Mouse (Mus musculus) macrophage (primary cell): Measurements from ENCODE around the gene Fgf12. TPM values are rescaled to one million over a fixed set of nuclear protein-coding genes. Genes with fewer than 3 reads are reported as not detected.

Experiments
- H3K27ac ChIP-seq: fragments of 350-480 bp; formaldehyde crosslinking; 2 replicates; pipeline ENCODE4 v1.9.0; 2021
- H3K36me3 ChIP-seq: fragments of 350-480 bp; formaldehyde crosslinking; 2 replicates; pipeline ENCODE4 v1.9.0; 2021; ENCODE audit errors: inconsistent target
- H3K4me3 ChIP-seq: fragments of 350-480 bp; formaldehyde crosslinking; 2 replicates; pipeline ENCODE4 v1.9.0; 2021; ENCODE audit errors: inconsistent target
- H3K79me2 ChIP-seq: fragments of 350-480 bp; formaldehyde crosslinking; 2 replicates; pipeline ENCODE4 v1.9.0; 2021; ENCODE audit errors: inconsistent target
- WGBS: methylation state at CpG from one replicate; pipeline ENCODE4 v1.1.7; 2026; ENCODE audit warnings: inconsistent platforms; ENCODE audit not compliant: missing documents; 5-methylcytosine and 5-hydroxymethylcytosine counted together
- polyA plus RNA-seq: library from polyadenylated mRNA; stranded (reverse); fragments of 250-400 nt; gene quantifications from 3 replicates; pipeline ENCODE4 v1.2.4, GENCODE M21; 2018; ENCODE audit warnings: inconsistent platforms

The Fgf12 gene
- polyA plus RNA-seq, 1 experiment from 2014 or later: not detected

DNA sequence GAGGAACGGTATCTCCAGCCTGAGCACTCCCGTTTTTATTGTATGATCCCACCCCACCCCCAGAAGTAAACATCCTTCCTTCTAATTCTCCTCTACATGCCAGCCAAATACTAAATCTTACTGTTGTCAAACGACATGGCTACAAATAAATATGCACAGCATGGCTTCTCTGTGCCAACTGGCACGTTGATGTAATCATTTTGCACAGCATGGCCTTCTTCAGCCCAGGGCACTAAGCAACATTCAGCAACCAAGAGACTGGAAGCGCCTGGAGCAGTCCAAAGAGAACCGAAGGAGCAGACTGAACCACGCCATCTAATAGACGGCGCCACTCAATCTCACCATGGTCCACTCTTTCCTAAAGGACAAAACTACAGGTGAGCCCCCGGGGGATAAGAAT lies 100.2 kb downstream of the Fgf12 start:
- no peaks in the 10 kb centered on the region for H3K79me2 ChIP-seq
- no peaks in the 10 kb centered on the region for H3K36me3 ChIP-seq
- no peak overlapping the region for H3K4me3 ChIP-seq
- 91% methylated on average over 10 of the region's 10 CpGs for WGBS
- H3K27ac ChIP-seq: no peak overlapping the region

DNA sequence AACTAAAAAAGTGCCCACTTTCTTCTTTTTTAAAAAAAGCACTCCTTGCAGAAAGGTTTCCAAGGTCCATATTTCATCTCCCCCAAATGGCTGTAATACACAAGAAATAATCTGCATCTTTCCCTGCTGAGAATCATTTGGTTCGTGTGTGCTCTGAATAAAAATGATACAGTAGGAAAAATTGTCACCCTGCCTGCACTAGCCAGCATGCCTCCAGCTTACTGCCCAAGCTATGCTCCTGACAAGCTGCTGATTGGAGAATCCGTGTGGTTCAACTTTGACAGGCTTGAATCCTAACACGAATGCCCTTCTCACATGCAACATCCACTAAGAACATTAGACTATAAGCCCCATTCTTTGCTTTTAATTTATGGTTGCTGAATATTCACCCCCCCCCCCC lies 102.3 kb downstream of the Fgf12 start:
- Histone ChIP-seq H3K27ac (no peak overlapping the region), H3K36me3 (no peaks in the 10 kb centered on the region), H3K4me3 (no peak overlapping the region), H3K79me2 (no peaks in the 10 kb centered on the region)
- WGBS: 79% methylated on average over 3 of the region's 3 CpGs

DNA sequence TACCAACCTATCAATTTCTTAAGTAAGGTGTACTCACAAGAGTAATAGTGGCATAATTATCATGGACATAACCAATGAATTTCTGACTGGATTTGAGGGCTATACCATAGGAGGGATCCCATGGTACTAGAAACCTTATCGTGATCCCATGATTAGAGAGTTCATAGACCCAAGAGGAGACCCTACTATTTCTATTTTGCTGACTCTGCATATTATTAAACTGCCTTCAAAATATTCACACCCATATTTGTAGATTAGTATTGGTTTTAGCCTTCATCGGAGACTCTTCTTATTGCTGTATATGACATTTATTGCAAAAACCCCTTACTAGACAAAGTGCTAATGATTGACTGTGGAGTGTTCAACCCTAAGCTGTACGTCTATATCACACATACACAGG lies 107.8 kb downstream of the Fgf12 start:
- WGBS: 92% methylated on average over 3 of the region's 3 CpGs
- Histone ChIP-seq H3K27ac (no peak overlapping the region), H3K79me2 (no peaks in the 10 kb centered on the region), H3K36me3 (no peaks in the 10 kb centered on the region), H3K4me3 (no peak overlapping the region)

DNA sequence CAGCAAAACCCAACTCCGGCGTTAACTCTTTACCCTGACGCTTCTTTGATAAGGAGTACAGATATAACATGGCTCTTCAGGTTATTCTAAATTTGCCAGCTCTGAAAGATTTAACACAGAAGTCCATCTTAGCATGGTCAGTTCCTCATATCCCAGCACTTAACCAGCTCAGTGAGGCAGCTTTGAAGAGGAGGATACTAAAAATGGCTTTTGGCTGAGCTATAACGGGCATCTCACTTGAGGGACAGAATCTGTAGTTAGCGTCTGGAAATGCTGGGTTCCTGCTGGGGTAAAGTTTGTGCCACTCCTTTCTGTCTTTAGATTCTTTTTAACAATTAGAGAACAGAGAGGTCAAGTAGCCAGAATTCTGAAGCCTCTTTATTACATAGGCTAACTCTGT lies 121.1 kb downstream of the Fgf12 start:
- 97% methylated on average over 5 of the region's 5 CpGs for WGBS
- H3K36me3 ChIP-seq: no peaks in the 10 kb centered on the region
- no peak overlapping the region for H3K4me3 ChIP-seq
- no peaks in the 10 kb centered on the region for H3K79me2 ChIP-seq
- no peak overlapping the region for H3K27ac ChIP-seq

DNA sequence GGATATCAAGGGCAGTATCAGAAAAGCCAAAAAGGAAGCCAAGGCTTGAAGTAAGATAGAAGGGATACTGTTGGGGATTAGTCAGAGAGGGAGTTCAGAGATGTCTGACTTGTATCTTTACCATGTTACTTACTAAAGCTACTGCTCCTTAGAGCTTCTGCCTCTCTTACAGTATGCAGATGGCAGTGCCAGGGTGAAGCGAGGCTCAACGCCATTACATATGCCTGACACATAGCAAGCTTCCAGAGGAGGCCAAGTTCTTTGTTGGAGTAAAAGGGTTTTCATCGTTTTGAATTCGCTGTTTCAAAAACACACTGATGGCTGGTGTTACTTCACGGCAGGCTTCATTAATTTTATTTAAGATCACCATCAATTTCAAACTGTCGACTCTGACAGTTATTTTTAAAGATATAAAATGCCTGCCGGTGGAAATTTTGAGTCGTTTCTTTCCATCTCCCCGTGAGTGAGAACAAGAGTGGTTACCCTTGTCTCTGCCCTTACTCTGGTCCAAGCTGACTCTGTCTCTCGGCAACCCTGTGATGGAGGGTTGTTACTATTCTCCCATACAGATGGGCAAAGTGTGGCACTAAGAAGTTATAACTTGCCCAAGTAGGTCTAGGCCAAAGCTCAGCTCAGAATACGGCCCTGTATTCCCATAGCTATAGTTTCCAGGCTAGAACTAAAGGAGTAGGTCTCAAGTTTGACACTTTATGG lies 121.9 kb downstream of the Fgf12 start:
- Histone ChIP-seq H3K4me3 (no peak overlapping the region), H3K27ac (no peak overlapping the region), H3K36me3 (no peaks in the 10 kb centered on the region), H3K79me2 (no peaks in the 10 kb centered on the region)
- 87% methylated on average over 11 of the region's 11 CpGs for WGBS

DNA sequence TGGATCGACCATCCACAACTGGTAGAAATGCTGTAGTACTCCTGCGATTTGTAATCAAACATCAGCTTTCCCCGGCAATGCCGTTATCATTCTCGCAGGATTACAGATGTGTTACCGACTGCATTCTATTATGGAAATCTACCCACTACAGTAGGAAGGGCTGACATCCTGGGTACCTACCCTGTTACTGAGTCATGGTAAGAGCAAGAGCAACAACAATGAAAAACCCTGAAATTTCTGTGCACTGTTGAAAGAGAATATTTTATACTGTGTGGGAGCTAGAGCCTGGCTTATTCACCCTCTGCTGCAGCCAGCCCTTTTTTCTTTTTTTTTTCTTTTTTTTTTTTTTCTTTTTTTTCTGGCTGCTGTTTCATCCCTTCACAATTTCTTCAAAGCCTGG lies 126.6 kb downstream of the Fgf12 start:
- Histone ChIP-seq H3K79me2 (no peaks in the 10 kb centered on the region), H3K36me3 (no peaks in the 10 kb centered on the region), H3K27ac (no peak overlapping the region), H3K4me3 (no peak overlapping the region)
- WGBS: 90% methylated on average over 6 of the region's 6 CpGs

DNA sequence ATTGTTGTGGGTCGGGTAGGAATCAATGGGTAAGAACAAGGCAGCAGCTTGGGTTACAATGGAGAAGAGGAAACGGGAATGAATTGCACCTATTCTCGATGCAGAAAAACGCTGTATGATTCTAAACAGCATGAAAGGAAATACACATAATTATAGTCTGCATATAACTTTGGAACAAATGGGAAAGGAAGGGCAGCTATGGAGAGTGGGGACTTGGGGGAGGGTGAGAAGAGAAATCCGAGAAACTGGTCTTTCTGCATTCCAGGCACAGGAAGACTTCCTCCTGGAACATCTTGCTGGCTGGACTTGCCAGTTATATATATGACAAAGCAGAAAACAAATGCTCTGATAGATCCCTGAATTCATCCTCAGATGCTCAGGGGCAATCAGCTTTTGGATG lies 127.2 kb downstream of the Fgf12 start:
- 69% methylated on average over 5 of the region's 5 CpGs for WGBS
- H3K27ac ChIP-seq: no peak overlapping the region
- no peak overlapping the region for H3K4me3 ChIP-seq
- H3K36me3 ChIP-seq: no peaks in the 10 kb centered on the region
- H3K79me2 ChIP-seq: no peaks in the 10 kb centered on the region

DNA sequence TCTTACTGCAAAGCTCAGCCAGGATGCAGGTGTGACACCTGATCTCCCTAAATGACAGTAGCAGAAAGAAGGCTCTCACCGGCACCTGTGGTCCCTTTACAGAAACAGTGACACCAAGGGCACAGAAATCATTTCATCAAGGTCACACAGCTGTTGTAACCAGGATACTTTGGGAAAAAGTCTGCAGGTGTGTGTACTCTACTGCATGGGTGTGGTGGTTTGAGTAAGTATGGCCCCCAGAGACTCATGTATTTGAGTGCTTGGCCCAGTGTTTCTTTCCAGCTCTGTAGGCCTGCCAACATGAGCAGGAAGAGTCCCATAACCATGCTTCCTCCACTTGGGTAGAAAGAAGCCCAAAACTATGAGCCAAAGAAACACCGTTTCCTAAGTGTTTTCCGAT lies 138.5 kb downstream of the Fgf12 start:
- no peaks in the 10 kb centered on the region for H3K36me3 ChIP-seq
- no peaks in the 10 kb centered on the region for H3K79me2 ChIP-seq
- no peak overlapping the region for H3K27ac ChIP-seq
- 95% methylated on average over 3 of the region's 3 CpGs for WGBS
- H3K4me3 ChIP-seq: no peak overlapping the region

DNA sequence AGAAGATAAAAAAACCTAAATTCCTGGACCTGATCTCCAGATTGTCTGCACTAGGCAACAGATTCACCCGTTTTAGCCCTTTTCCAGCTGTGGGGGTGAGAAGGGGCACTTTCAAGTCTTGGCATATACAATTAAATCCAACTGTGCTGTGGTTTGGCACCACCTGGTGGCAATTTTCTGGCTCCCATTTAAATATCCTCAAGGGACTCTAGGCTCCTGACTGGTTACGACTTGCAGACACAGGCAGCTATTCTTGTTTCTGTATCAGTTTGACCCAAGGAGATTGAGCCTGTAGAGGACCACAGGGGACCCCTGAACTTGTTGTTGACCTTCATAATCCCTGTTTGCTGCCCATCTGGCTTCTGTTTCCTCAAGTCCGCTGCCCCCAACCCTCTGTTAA lies 141.9 kb downstream of the Fgf12 start:
- H3K36me3 ChIP-seq: no peaks in the 10 kb centered on the region
- H3K79me2 ChIP-seq: no peaks in the 10 kb centered on the region
- H3K4me3 ChIP-seq: no peak overlapping the region
- WGBS: 34% methylated on average over 3 of the region's 3 CpGs
- no peak overlapping the region for H3K27ac ChIP-seq

DNA sequence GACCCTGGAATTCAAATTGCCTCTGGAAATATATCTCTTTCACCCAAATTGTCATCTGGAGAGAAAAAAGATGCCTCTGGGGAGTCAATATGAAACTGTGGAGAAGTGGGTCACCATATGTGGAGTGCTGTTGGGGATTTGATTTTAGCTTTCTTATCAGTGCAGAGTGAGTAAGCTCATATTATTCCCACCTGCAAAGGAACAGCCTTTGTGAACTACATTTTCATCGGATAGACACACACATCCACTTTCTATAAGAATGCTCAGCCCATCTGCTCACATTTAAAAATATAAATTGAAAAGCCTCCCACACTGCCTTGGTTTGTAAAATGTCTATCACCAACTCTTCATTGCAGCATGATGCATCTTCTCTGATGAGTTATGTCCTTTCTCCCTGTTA lies 149.7 kb downstream of the Fgf12 start:
- Histone ChIP-seq H3K4me3 (no peak overlapping the region), H3K27ac (no peak overlapping the region), H3K36me3 (no peaks in the 10 kb centered on the region), H3K79me2 (no peaks in the 10 kb centered on the region)
- WGBS: 100% methylated on average over 1 of the region's 1 CpGs

DNA sequence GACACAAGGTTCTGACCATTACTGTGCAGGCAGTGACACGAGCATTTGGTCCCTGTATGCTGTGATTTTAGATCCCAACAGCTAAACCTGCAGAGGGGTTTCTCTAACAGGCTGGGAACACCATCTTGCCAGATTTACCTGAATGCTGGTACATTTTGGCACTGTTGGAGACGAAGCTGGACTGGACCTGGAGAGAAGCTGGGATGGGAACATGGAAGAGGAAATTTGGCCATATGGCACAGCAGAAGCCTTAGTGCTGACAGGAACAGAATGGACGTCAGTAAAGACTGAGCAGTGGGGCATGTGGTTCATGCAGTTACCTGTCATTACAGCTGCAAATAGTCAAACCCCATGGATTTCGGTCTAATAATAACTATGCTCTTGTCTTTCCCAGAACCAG lies 151.1 kb downstream of the Fgf12 start:
- H3K36me3 ChIP-seq: no peaks in the 10 kb centered on the region
- H3K79me2 ChIP-seq: no peaks in the 10 kb centered on the region
- no peak overlapping the region for H3K27ac ChIP-seq
- 85% methylated on average over 4 of the region's 4 CpGs for WGBS
- H3K4me3 ChIP-seq: no peak overlapping the region

DNA sequence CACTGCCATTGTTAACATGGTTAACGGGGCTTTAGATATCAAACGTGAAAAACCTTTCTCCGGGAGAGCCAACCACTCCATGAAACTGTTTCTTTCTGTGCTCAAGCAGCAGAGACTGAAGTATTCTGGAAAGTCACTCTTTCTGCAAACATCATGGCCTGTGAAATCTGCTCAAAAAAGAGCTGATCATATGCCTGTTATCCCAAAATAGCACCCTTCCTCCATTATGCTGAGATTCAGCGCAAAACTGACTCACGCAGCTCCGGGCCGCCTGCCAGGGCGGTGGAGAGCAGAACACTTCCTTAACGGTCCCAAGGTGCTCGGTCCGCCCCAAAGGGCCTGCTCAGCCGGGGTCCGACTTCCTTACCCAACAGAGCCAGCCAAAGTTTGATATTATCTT lies 156.8 kb downstream of the Fgf12 start:
- Histone ChIP-seq H3K36me3 (no peaks in the 10 kb centered on the region), H3K79me2 (no peaks in the 10 kb centered on the region), H3K27ac (no peak overlapping the region), H3K4me3 (no peak overlapping the region)
- 90% methylated on average over 13 of the region's 13 CpGs for WGBS

DNA sequence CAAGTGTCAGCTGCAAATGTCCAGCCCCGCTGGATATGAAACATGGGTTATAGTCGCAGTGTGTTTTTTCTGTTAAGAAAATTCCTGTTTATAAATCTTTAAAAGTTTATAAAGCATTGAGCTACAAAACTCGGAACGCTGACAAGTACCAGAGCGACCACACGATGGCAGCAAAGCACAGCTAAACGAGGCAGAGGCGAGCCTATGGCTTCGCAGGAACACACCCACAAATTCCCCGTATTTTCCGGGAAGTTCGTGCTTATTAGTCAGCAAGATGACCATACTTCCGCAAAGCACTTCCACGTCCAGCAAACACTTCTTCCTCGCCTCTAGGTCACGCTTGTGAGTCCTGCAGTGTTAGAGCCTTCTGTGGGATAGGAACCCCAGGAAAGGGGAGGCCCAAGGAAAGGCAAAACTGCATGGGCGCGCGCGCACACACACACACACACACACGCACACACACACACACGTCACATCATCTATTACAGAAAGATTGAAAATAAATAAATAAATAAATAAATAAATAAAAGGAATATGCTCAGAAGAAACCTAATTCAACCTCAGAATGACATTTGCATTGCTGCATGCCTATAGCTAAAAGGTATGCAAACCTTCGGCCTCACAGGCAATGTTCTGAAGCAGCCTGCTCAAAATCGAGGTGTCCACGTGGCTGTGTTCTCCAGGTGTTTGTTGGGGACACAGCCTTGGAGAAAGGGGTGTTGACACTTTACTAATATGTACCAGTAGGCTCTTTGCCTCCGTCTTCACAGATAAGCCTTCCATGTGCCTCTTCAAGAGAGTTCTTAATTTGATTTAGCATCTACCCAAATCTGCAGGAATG lies 159.6 kb downstream of the Fgf12 start:
- Histone ChIP-seq H3K36me3 (no peaks in the 10 kb centered on the region), H3K79me2 (no peaks in the 10 kb centered on the region), H3K4me3 (no peak overlapping the region), H3K27ac (no peak overlapping the region)
- 17% methylated on average over 22 of the region's 26 CpGs for WGBS

DNA sequence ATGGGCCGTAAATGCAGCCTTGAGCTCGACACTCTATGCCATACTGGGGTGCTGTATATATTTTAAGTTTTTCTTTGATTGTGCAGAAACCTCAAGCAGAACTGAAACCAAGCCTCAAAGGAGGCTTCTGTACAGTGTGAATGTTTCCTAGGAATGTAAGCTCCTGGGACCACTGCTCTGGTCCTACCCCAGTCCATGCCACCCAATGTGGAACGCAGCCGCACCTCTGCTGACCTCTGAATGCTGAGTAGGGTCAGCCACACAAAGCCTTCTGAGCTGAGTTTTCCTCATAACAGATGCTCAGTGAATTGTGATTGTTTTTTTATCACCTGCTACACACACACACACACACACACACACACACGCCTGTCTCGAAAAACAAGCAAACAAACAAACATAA lies 160.4 kb downstream of the Fgf12 start:
- WGBS: 94% methylated on average over 6 of the region's 6 CpGs
- H3K36me3 ChIP-seq: no peaks in the 10 kb centered on the region
- H3K79me2 ChIP-seq: no peaks in the 10 kb centered on the region
- H3K4me3 ChIP-seq: no peak overlapping the region
- no peak overlapping the region for H3K27ac ChIP-seq

DNA sequence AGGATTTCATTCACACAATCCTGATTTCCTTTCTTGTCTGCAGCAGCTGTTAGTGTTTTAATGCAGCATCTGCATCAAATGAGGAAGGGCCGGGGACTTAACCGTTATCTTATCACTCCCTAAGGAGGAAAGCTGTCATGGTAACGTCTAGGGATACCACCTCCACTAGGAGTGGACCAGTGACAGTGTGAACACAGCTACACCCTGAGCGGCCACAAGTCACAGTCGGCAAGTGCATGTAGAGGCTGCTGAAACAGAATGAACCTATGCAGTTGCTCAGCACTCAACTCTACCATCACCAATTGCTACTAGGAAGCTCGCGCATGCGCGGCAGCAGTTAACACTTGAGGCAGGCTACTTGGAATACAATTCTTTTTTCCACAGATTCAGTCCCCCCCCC lies 161.3 kb downstream of the Fgf12 start:
- Histone ChIP-seq H3K4me3 (no peak overlapping the region), H3K27ac (no peak overlapping the region), H3K79me2 (no peaks in the 10 kb centered on the region), H3K36me3 (no peaks in the 10 kb centered on the region)
- 87% methylated on average over 9 of the region's 9 CpGs for WGBS
